Mouse (Mus musculus) MEL (cell line): ENCODE data around the gene Ehbp1. TPM values are rescaled to one million over a fixed set of nuclear protein-coding genes. Genes with fewer than 3 reads are reported as not detected.

Experiments used
- DNase-seq: peaks from one replicate; pipeline ENCODE4 v3.0.0; 2011; ENCODE audit warnings: low read depth, low spot score
- H3K27ac ChIP-seq: 2 replicates; pipeline ENCODE4 v1.5.1; 2012; ENCODE audit warnings: low read depth, mild to moderate bottlenecking, control low read depth, low read length, moderate library complexity; ENCODE audit not compliant: control insufficient read depth
- H3K27me3 ChIP-seq, 2 experiments: fragments of 150-350 bp in 1 of 2; sonication (generic) in 1 of 2; 2 replicates each; pipeline ENCODE4 v1.6.1; 2012; ENCODE audit warnings: low read length in 2 of 2, mild to moderate bottlenecking in 2 of 2, improper control_type of control experiment in 1 of 2, moderate library complexity in 1 of 2; ENCODE audit not compliant: insufficient read depth in 2 of 2, control insufficient read depth in 1 of 2
- H3K36me3 ChIP-seq, 2 experiments: 2 replicates each; pipeline ENCODE4 v1.6.1; 2012 to 2014; ENCODE audit warnings: low read length in 2 of 2, improper control_type of control experiment in 1 of 2, inconsistent platforms in 1 of 2, mild to moderate bottlenecking in 1 of 2; ENCODE audit not compliant: insufficient read depth in 2 of 2, control insufficient read depth in 1 of 2
- H3K4me1 ChIP-seq, 2 experiments: fragments of 150-350 bp in 1 of 2; sonication (generic) in 1 of 2; 2 replicates each; pipeline ENCODE4 v1.6.1; 2012; ENCODE audit warnings: low read length in 2 of 2, improper control_type of control experiment in 1 of 2, mild to moderate bottlenecking in 1 of 2; ENCODE audit not compliant: insufficient read depth in 2 of 2, control insufficient read depth in 1 of 2
- H3K4me3 ChIP-seq, 2 experiments: fragments of 150-350 bp in 1 of 2; sonication (generic) in 1 of 2; 2 replicates each; pipeline ENCODE4 v1.5.1; 2012; ENCODE audit warnings: low read depth in 2 of 2, low read length in 2 of 2, mild to moderate bottlenecking in 2 of 2, moderate library complexity in 2 of 2, control low read depth in 1 of 2, improper control_type of control experiment in 1 of 2; ENCODE audit not compliant: control insufficient read depth in 1 of 2, insufficient read depth in 1 of 2
- H3K79me2 ChIP-seq: 2 replicates; pipeline ENCODE4 v1.6.1; 2012; ENCODE audit warnings: mild to moderate bottlenecking, low read length, moderate library complexity; ENCODE audit not compliant: control insufficient read depth, poor library complexity, insufficient read depth
- H3K9ac ChIP-seq: 2 replicates; pipeline ENCODE4 v1.6.1; 2012; ENCODE audit warnings: low read depth, mild to moderate bottlenecking, control low read depth, low read length, moderate library complexity; ENCODE audit not compliant: control insufficient read depth, poor library complexity, severe bottlenecking
- H3K9me3 ChIP-seq: fragments of 150-350 bp; sonication (generic); replicated peaks from 2 replicates; pipeline ENCODE4 v1.6.1; 2012; ENCODE audit warnings: mild to moderate bottlenecking, low read length, improper control_type of control experiment, moderate library complexity; ENCODE audit not compliant: insufficient read depth
- BHLHE40 ChIP-seq: IDR thresholded peaks from 2 replicates; pipeline ENCODE4 v1.6.1; 2012; ENCODE audit warnings: low read depth, mild to moderate bottlenecking, inconsistent platforms, low read length, improper control_type of control experiment, borderline replicate concordance
- CHD1 ChIP-seq: IDR thresholded peaks from 2 replicates; pipeline ENCODE4 v1.6.1; 2012; ENCODE audit warnings: low read depth, mild to moderate bottlenecking, inconsistent platforms, low read length, improper control_type of control experiment
- CTCF ChIP-seq, 3 experiments: IDR thresholded peaks in 2 of 3; conservative IDR thresholded peaks in 1 of 3; 2 replicates each; pipeline ENCODE4 v1.5.1; 2011 to 2012; ENCODE audit warnings: low read length in 3 of 3, low read depth in 2 of 3, mild to moderate bottlenecking in 2 of 3, improper control_type of control experiment in 1 of 3, inconsistent platforms in 1 of 3, mixed read lengths in 1 of 3, moderate library complexity in 1 of 3; ENCODE audit not compliant: control insufficient read depth in 1 of 3, insufficient read depth in 1 of 3, poor library complexity in 1 of 3, severe bottlenecking in 1 of 3
- E2F4 ChIP-seq: IDR thresholded peaks from 2 replicates; pipeline ENCODE4 v1.6.1; 2011; ENCODE audit warnings: low read depth, low read length, improper control_type of control experiment, borderline replicate concordance
- ELF1 ChIP-seq: IDR thresholded peaks from 2 replicates; pipeline ENCODE4 v1.6.1; 2014; ENCODE audit warnings: low read depth, mild to moderate bottlenecking, inconsistent platforms, low read length, improper control_type of control experiment, moderate library complexity
- EP300 ChIP-seq, 2 experiments: IDR thresholded peaks; 2 replicates each; pipeline ENCODE4 v1.6.1; 2011; ENCODE audit warnings: improper control_type of control experiment in 2 of 2, low read length in 2 of 2, low read depth in 1 of 2, mild to moderate bottlenecking in 1 of 2
- ETS1 ChIP-seq: IDR thresholded peaks from 2 replicates; pipeline ENCODE4 v1.6.1; 2012; ENCODE audit warnings: low read depth, mild to moderate bottlenecking, inconsistent platforms, low read length, improper control_type of control experiment, moderate library complexity
- GABPA ChIP-seq: IDR thresholded peaks from 2 replicates; pipeline ENCODE4 v1.6.1; 2012; ENCODE audit warnings: low read depth, mild to moderate bottlenecking, inconsistent platforms, low read length, improper control_type of control experiment, moderate library complexity
- GATA1 ChIP-seq: IDR thresholded peaks from 2 replicates; pipeline ENCODE4 v1.6.1; 2011; ENCODE audit warnings: low read depth, low read length, improper control_type of control experiment
- HCFC1 ChIP-seq: IDR thresholded peaks from 2 replicates; pipeline ENCODE4 v1.6.1; 2012; ENCODE audit warnings: low read depth, mild to moderate bottlenecking, inconsistent platforms, low read length, improper control_type of control experiment, moderate library complexity
- JUND ChIP-seq: IDR thresholded peaks from 2 replicates; pipeline ENCODE4 v1.6.1; 2011; ENCODE audit warnings: low read depth, mild to moderate bottlenecking, improper control_type of control experiment, low read length
- KAT2A ChIP-seq: conservative IDR thresholded peaks from 2 replicates; pipeline ENCODE4 v1.6.1; 2012; ENCODE audit warnings: low read depth, low read length, improper control_type of control experiment, inconsistent platforms
- MAZ ChIP-seq: IDR thresholded peaks from 2 replicates; pipeline ENCODE4 v1.6.1; 2012; ENCODE audit warnings: low read depth, mild to moderate bottlenecking, inconsistent platforms, low read length, improper control_type of control experiment
- MEF2A ChIP-seq: IDR thresholded peaks from 2 replicates; pipeline ENCODE4 v1.6.1; 2014; ENCODE audit warnings: low read depth, mild to moderate bottlenecking, inconsistent platforms, low read length, improper control_type of control experiment; ENCODE audit not compliant: poor library complexity, insufficient replicate concordance, severe bottlenecking; ENCODE audit errors: extremely low read depth
- MXI1 ChIP-seq: IDR thresholded peaks from 2 replicates; pipeline ENCODE4 v1.6.1; 2011; ENCODE audit warnings: mild to moderate bottlenecking, low read depth, low read length, improper control_type of control experiment
- MYB ChIP-seq: IDR thresholded peaks from 2 replicates; pipeline ENCODE4 v1.6.1; 2011; ENCODE audit warnings: mild to moderate bottlenecking, low read depth, low read length, improper control_type of control experiment
- POLR2AphosphoS2 ChIP-seq: IDR thresholded peaks from 2 replicates; pipeline ENCODE4 v1.6.1; 2011; ENCODE audit warnings: low read length, improper control_type of control experiment
- POLR2AphosphoS5 ChIP-seq: IDR thresholded peaks from 2 replicates; pipeline ENCODE4 v1.6.1; 2012; ENCODE audit warnings: low read depth, borderline replicate concordance, mild to moderate bottlenecking, inconsistent platforms, low read length, moderate library complexity, mixed read lengths
- RAD21 ChIP-seq: IDR thresholded peaks from 2 replicates; pipeline ENCODE4 v1.6.1; 2011; ENCODE audit warnings: mild to moderate bottlenecking, low read depth, low read length, improper control_type of control experiment
- RCOR1 ChIP-seq: IDR thresholded peaks from 2 replicates; pipeline ENCODE4 v1.6.1; 2012; ENCODE audit warnings: low read depth, mild to moderate bottlenecking, inconsistent platforms, low read length, improper control_type of control experiment
- SIN3A ChIP-seq: IDR thresholded peaks from 2 replicates; pipeline ENCODE4 v1.6.1; 2012; ENCODE audit warnings: low read length, improper control_type of control experiment, inconsistent platforms
- TAL1 ChIP-seq: IDR thresholded peaks from 2 replicates; pipeline ENCODE4 v1.6.1; 2012; ENCODE audit warnings: mild to moderate bottlenecking, inconsistent platforms, low read length, moderate library complexity, mixed read lengths
- TBP ChIP-seq: IDR thresholded peaks from 2 replicates; pipeline ENCODE4 v1.8.0; 2011; ENCODE audit warnings: low read depth, low read length, improper control_type of control experiment
- USF1 ChIP-seq: IDR thresholded peaks from 2 replicates; pipeline ENCODE4 v1.6.1; 2014; ENCODE audit warnings: low read depth, mild to moderate bottlenecking, inconsistent platforms, low read length, improper control_type of control experiment, moderate library complexity
- ZC3H11A ChIP-seq: IDR thresholded peaks from 2 replicates; pipeline ENCODE4 v1.6.1; 2012; ENCODE audit warnings: low read depth, mild to moderate bottlenecking, inconsistent platforms, low read length, improper control_type of control experiment
- ZKSCAN1 ChIP-seq: IDR thresholded peaks from 2 replicates; pipeline ENCODE4 v1.6.1; 2012; ENCODE audit warnings: low read depth, mild to moderate bottlenecking, inconsistent platforms, low read length, improper control_type of control experiment, moderate library complexity
- ZMIZ1 ChIP-seq: IDR thresholded peaks from 2 replicates; pipeline ENCODE4 v1.6.1; 2012; ENCODE audit warnings: low read depth, mild to moderate bottlenecking, inconsistent platforms, low read length, improper control_type of control experiment, moderate library complexity
- polyA plus RNA-seq, 2 experiments: library from polyadenylated mRNA; stranded (reverse) in 1 of 2; unstranded in 1 of 2; fragments of >175 nt in 1 of 2; fragments of >200 nt in 1 of 2; gene quantifications; 2 replicates each; pipeline versions ENCODE4 v1.2.1 to v1.2.4; 2012; ENCODE audit warnings: low replicate concordance in 2 of 2, low read depth in 1 of 2; ENCODE audit not compliant: insufficient read length in 2 of 2, insufficient read depth in 1 of 2, missing spikeins in 1 of 2
- total RNA-seq: library from RNA; depleted of rRNA; stranded (reverse); fragments of 300-350 nt; gene quantifications from 2 replicates; pipeline ENCODE4 v1.2.3, GENCODE M21; 2012

Gene Ehbp1
- total and polyA plus RNA-seq, 3 experiments = 3.6 to 3.7 TPM; not detected in 1

DNA sequence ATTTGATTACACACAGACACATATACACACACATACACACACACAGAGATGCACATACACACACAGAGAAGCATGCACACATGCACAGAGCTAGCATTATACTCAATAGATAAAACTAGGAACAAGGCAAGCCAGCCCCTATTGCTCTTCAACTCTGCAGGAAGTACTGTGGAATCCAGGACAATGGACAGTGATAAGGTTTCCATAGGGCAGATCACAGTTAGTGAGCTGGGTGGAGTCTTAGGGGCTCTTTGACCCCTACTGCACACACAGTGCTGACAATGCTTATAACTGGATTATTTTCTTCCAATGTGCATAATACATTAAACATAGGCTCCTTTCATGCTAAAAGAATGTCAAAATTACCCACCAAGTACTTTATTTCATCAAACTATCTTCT is 75.1 kb downstream of the Ehbp1 start:
- H3K4me1 ChIP-seq = no peaks in the 10 kb centered on the region
- DNase-seq = peak; percentile 27
- H3K36me3 ChIP-seq = no peaks in the 10 kb centered on the region
- 0 out of 2 replicates have a peak, but pooled peaks cover 1% of the 10 kb centered on the region for H3K79me2 ChIP-seq
- no peaks in the 10 kb centered on the region for H3K9me3 ChIP-seq
- H3K4me3 ChIP-seq = no peak overlapping the region
- no peak overlapping the region for H3K27ac ChIP-seq
- TF ChIP-seq ZMIZ1 (no peak), ELF1 (no peak), POLR2AphosphoS2 (no peak), USF1 (no peak), TBP (no peak), MYB (no peak), RAD21 (no peak), CTCF (IDR thresholded peaks at IDR 0.05 in 2 of 3, conservative IDR thresholded peaks at IDR 0.05 in 1 of 3; ENCODE audit: control insufficient read depth in 1 of 3, insufficient read depth in 1 of 3, low read depth in 2 of 3, low read length in 3 of 3, poor library complexity in 1 of 3, severe bottlenecking in 1 of 3) (no peak), E2F4 (no peak), EP300 (IDR thresholded peaks at IDR 0.05; ENCODE audit: low read depth in 1 of 2, low read length in 2 of 2) (no peak), RCOR1 (no peak), MAZ (no peak), GATA1 (no peak), TAL1 (no peak), ZKSCAN1 (no peak), ETS1 (no peak), POLR2AphosphoS5 (no peak), CHD1 (no peak)
- no peak overlapping the region for H3K9ac ChIP-seq
- H3K27me3 ChIP-seq = no peaks in the 10 kb centered on the region

DNA sequence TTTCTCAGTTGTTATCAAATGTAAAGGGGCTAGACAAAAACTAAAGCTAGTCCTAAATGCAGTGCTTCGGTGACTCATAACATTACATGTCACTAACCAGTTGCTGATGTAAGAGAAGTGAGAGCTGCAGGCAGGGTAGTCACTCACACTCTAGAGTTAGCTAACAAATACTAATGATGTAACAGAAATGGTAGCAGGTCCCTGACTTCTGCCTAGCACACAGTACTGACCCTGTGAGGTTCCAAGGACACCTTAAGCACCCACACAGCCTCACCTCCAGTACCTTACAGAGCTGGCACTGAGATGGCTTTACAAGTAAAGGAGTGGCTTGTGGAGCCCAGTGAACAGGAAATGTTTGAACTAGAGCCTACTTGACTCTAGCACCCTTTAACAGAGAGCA is 86.7 kb downstream of the Ehbp1 start:
- no peak overlapping the region for H3K4me3 ChIP-seq
- H3K9me3 ChIP-seq = no peaks in the 10 kb centered on the region
- no peak overlapping the region for H3K27ac ChIP-seq
- H3K27me3 ChIP-seq = no peaks in the 10 kb centered on the region
- H3K4me1 ChIP-seq = no peaks in the 10 kb centered on the region
- DNase-seq = no peak
- H3K79me2 ChIP-seq = no peaks in the 10 kb centered on the region
- TF ChIP-seq MEF2A (no peak), MYB (no peak), ETS1 (no peak), ZKSCAN1 (no peak), TBP (no peak), RAD21 (no peak), RCOR1 (no peak), POLR2AphosphoS2 (no peak), ZC3H11A (no peak), KAT2A (no peak), BHLHE40 (no peak), MXI1 (no peak), MAZ (no peak), JUND (no peak), GABPA (no peak), GATA1 (no peak), SIN3A (no peak), HCFC1 (no peak)
- H3K36me3 ChIP-seq = peaks cover 0 to 2% of the 10 kb centered on the region in 2 experiments; a peak in 1 of 4 replicates
- H3K9ac ChIP-seq = no peak overlapping the region
